Mouse (Mus musculus) heart, embryonic 13.5 days (tissue): Measurements from ENCODE around the gene Atf6b. TPM values are rescaled to one million over a fixed set of nuclear protein-coding genes. Genes with fewer than 3 reads are reported as not detected.

ENCODE experiments used
- ATAC-seq: fragments of 200-750 bp; cut with Nextera tagmentation; 2 replicates; pipeline ENCODE4 v1.8.0; 2017; ENCODE audit warnings: moderate TSS enrichment; ENCODE audit not compliant: insufficient number of reproducible peaks, low FRiP score, low TSS enrichment; ENCODE audit errors: extremely low read depth
- H3K27ac ChIP-seq: fragments of 300-500 bp; sonication (generic); replicated peaks from 2 replicates; pipeline ENCODE4 v1.5.1; 2015; ENCODE audit warnings: moderate library complexity, mild to moderate bottlenecking, inconsistent platforms
- H3K27me3 ChIP-seq: fragments of 300-500 bp; sonication (generic); replicated peaks from 2 replicates; pipeline ENCODE4 v1.6.1; 2015; ENCODE audit warnings: mild to moderate bottlenecking, inconsistent platforms
- H3K36me3 ChIP-seq: fragments of 300-500 bp; sonication (generic); 2 replicates; pipeline ENCODE4 v1.6.1; 2015; ENCODE audit warnings: mild to moderate bottlenecking, inconsistent platforms
- H3K4me1 ChIP-seq: fragments of 300-500 bp; sonication (generic); 2 replicates; pipeline ENCODE4 v1.6.1; 2015; ENCODE audit warnings: inconsistent platforms
- H3K4me2 ChIP-seq: fragments of 300-500 bp; sonication (generic); 2 replicates; pipeline ENCODE4 v1.6.1; 2015; ENCODE audit warnings: inconsistent platforms, mild to moderate bottlenecking, moderate library complexity
- H3K4me3 ChIP-seq: fragments of 300-500 bp; sonication (generic); 2 replicates; pipeline ENCODE4 v1.5.1; 2015; ENCODE audit warnings: moderate library complexity, mild to moderate bottlenecking, inconsistent platforms
- H3K9ac ChIP-seq: fragments of 300-500 bp; sonication (generic); 2 replicates; pipeline ENCODE4 v1.6.1; 2015; ENCODE audit warnings: inconsistent platforms, mild to moderate bottlenecking, moderate library complexity
- H3K9me3 ChIP-seq: fragments of 300-500 bp; sonication (generic); 2 replicates; pipeline ENCODE4 v1.6.1; 2016; ENCODE audit warnings: inconsistent platforms
- WGBS: fragments of 180-500 bp; shearing (Covaris S2); methylation state at CpG from one replicate; pipeline ENCODE4 v1.1.7; 2015; ENCODE audit warnings: mixed read lengths; 5-methylcytosine and 5-hydroxymethylcytosine counted together
- polyA plus RNA-seq: library from polyadenylated mRNA; unstranded; fragments of >200 nt; fragmentation: Nextera tagmentation; extraction: Ambion mirVana; gene quantifications from 2 replicates; pipeline ENCODE4 v1.2.1, GENCODE M21; 2015

The Atf6b gene
- polyA plus RNA-seq, 1 experiment from 2014 or later, result 56.1 TPM

DNA sequence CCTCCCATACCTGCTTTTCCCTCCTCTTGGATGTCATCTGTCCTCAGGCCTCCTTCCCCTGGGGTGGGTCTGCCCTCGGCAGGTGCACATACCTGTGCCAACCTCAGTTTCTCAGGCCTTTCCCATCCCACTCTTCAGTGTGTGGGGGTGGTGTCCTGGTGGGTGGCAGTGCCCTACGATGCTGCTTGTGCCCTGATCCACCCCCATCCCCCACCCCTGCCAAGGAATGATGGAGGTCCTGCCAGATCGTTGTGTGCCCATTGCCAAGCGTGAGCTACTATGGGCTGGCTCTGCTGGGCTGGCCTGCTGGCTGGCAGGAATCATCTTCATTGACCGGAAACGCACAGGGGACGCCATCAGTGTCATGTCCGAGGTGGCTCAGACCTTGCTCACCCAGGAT, 35.9 kb upstream of the Atf6b start:
- no peak for ATAC-seq
- WGBS, result 93% methylated on average over 8 of the region's 8 CpGs

GRCm38 (mm10) chr17:34613054-34613645, 33.8 kb upstream of the Atf6b start:
- H3K9me3 ChIP-seq, result no peaks in the 10 kb centered on the region
- H3K36me3 ChIP-seq, result peaks cover 72% of the 10 kb centered on the region
- WGBS, result 76% methylated on average over 11 of the region's 11 CpGs
- H3K27ac ChIP-seq, result no peak overlapping the region
- no peak for ATAC-seq
- H3K4me3 ChIP-seq, result no peak overlapping the region
- H3K4me1 ChIP-seq, result peaks cover 10% of the 10 kb centered on the region
- H3K9ac ChIP-seq, result no peak overlapping the region
- no peaks in the 10 kb centered on the region for H3K27me3 ChIP-seq
- H3K4me2 ChIP-seq, result no peak overlapping the region

More for the DNA sequence above, 35.9 kb upstream of the Atf6b start:
- H3K27ac ChIP-seq, result no peak overlapping the region
- H3K9ac ChIP-seq, result no peak overlapping the region
- no peak overlapping the region for H3K4me2 ChIP-seq
- no peak overlapping the region for H3K4me3 ChIP-seq
- peaks cover 64% of the 10 kb centered on the region for H3K36me3 ChIP-seq
- H3K4me1 ChIP-seq, result peaks cover 27% of the 10 kb centered on the region
- no peaks in the 10 kb centered on the region for H3K9me3 ChIP-seq
- H3K27me3 ChIP-seq, result no peaks in the 10 kb centered on the region

- WGBS, result 87% methylated on average over 10 of the region's 10 CpGs
- no peak overlapping the region for H3K4me3 ChIP-seq
- H3K4me2 ChIP-seq, result no peak overlapping the region
- no peaks in the 10 kb centered on the region for H3K9me3 ChIP-seq
- peaks cover 4% of the 10 kb centered on the region for H3K4me1 ChIP-seq
- no peak overlapping the region for H3K27ac ChIP-seq
- ATAC-seq, result no peak
- peaks cover 76% of the 10 kb centered on the region for H3K36me3 ChIP-seq
- no peaks in the 10 kb centered on the region for H3K27me3 ChIP-seq
- no peak overlapping the region for H3K9ac ChIP-seq
Measured at GRCm38 (mm10) chr17:34613830-34614229, 33.1 kb upstream of the Atf6b start.

DNA sequence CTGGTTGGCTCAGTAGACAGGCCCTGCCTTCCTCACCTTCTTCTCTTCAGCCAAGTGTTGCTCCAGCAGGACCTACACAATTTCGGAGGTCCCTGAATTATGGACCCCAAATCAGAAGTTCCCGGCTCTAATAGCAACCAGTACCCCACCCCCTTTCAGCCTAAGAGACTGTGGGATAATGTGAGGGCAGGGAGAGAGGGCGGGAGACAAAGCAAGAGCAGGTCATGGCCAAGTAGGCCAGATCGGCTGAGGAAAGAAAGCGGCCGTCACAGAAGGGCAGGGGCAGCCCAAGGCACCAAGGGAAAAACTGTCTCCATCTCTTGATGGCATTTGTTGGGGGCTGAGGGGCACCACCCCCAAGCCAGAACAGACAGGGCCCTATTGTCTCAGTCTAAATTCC, 31.1 kb upstream of the Atf6b start, which contains the start of gene Egfl8:
Gene Egfl8 (minus strand): TSS at position 101 of the 400 bp plus-strand sequence.
- no peaks in the 10 kb centered on the region for H3K4me1 ChIP-seq
- H3K27ac ChIP-seq, result 0 out of 2 replicates have a peak within 1 kb of the TSS, but pooled peaks have one; percentile 20
- no peaks in the 10 kb centered on the region for H3K27me3 ChIP-seq
- H3K4me3 ChIP-seq, result no peak within 1 kb of the TSS
- H3K36me3 ChIP-seq, result peaks cover 89% of the 10 kb centered on the region
- 76% methylated on average over 6 of the region's 6 CpGs for WGBS
- no peak for ATAC-seq
- no peak within 1 kb of the TSS for H3K9ac ChIP-seq
- no peak within 1 kb of the TSS for H3K4me2 ChIP-seq
- no peaks in the 10 kb centered on the region for H3K9me3 ChIP-seq

GRCm38 (mm10) chr17:34618999-34619398, 27.9 kb upstream of the Atf6b start:
- WGBS, result 21% methylated on average over 6 of the region's 6 CpGs
- Histone ChIP-seq H3K4me2 (no peak overlapping the region), H3K4me1 (no peaks in the 10 kb centered on the region), H3K27ac (no peak overlapping the region), H3K36me3 (peaks cover 89% of the 10 kb centered on the region), H3K4me3 (no peak overlapping the region), H3K27me3 (no peaks in the 10 kb centered on the region), H3K9me3 (no peaks in the 10 kb centered on the region), H3K9ac (no peak overlapping the region)
- no peak for ATAC-seq

DNA sequence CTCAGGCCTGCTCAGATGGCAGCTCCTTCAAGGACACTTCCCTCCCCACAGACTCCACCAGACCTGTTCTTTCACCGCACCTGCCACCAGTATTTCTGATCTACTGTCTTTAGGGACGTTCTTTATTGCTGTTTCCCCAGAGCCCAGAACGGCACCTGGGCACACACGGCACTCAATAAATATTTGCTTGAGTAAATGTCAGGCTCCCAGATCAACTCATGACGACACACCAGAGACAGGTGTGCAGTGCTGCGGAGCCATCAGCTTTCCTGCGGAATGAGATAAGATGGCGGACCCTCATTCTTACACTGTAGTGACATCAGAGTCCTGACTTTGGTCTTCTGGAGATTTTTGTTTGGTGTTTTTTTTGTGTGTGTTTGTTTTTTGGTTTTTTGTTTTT, 25.9 kb upstream of the Atf6b start:
- no peak overlapping the region for H3K4me2 ChIP-seq
- H3K4me3 ChIP-seq, result no peak overlapping the region
- H3K9me3 ChIP-seq, result no peaks in the 10 kb centered on the region
- H3K4me1 ChIP-seq, result peaks cover 5% of the 10 kb centered on the region
- H3K27ac ChIP-seq, result no peak overlapping the region
- 91% methylated on average over 8 of the region's 8 CpGs for WGBS
- no peak for ATAC-seq
- H3K27me3 ChIP-seq, result no peaks in the 10 kb centered on the region
- H3K9ac ChIP-seq, result no peak overlapping the region
- peaks cover 85% of the 10 kb centered on the region for H3K36me3 ChIP-seq

DNA sequence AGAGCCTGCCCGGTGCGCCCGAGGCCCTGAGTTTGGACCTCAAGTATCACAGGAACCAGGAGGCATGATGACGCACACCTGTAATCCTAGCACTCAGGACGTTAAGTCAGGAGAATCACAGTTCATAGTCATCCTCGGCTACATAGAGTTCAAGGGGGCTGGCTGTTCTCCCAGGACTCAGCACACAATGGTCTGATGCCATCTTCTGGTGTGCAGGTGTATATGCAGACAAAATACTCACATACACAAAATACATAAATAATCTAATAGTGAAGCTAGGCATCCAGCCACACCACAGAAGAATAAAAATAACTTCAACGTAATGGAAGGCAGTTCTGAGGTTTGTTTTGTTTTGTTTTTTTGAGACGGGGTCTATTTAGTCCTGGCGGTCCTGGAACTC, 23.8 kb upstream of the Atf6b start:
- Histone ChIP-seq H3K27ac (no peak overlapping the region), H3K4me1 (peaks cover 15% of the 10 kb centered on the region), H3K27me3 (no peaks in the 10 kb centered on the region), H3K9ac (no peak overlapping the region), H3K9me3 (no peaks in the 10 kb centered on the region), H3K4me2 (no peak overlapping the region), H3K4me3 (no peak overlapping the region), H3K36me3 (peaks cover 72% of the 10 kb centered on the region)
- no peak for ATAC-seq
- 81% methylated on average over 9 of the region's 9 CpGs for WGBS

DNA sequence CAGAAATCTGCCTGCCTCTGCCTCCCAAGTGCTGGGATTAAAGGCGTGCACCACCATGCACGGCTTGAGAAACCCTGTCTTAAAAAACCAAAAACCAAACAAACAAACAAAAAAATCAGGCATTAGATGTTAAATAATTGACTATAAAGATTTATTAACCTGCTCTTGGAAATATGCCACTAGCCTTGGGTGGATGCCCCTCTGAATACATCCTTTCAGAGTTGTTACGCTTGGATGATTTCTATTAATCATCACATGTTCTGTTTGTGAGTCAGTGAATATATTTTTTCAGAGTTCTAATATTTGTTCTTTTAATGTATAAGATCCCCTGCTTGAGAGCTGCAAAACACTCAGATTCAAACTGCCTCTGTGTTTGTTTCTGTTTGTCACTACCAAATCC, 22.0 kb upstream of the Atf6b start:
- peaks cover 16% of the 10 kb centered on the region for H3K27me3 ChIP-seq
- H3K9ac ChIP-seq, result no peak overlapping the region
- H3K27ac ChIP-seq, result no peak overlapping the region
- no peak overlapping the region for H3K4me3 ChIP-seq
- WGBS, result 82% methylated on average over 3 of the region's 3 CpGs
- H3K4me1 ChIP-seq, result peaks cover 33% of the 10 kb centered on the region
- ATAC-seq, result no peak
- H3K36me3 ChIP-seq, result peaks cover 56% of the 10 kb centered on the region
- H3K9me3 ChIP-seq, result no peaks in the 10 kb centered on the region
- H3K4me2 ChIP-seq, result no peak overlapping the region

DNA sequence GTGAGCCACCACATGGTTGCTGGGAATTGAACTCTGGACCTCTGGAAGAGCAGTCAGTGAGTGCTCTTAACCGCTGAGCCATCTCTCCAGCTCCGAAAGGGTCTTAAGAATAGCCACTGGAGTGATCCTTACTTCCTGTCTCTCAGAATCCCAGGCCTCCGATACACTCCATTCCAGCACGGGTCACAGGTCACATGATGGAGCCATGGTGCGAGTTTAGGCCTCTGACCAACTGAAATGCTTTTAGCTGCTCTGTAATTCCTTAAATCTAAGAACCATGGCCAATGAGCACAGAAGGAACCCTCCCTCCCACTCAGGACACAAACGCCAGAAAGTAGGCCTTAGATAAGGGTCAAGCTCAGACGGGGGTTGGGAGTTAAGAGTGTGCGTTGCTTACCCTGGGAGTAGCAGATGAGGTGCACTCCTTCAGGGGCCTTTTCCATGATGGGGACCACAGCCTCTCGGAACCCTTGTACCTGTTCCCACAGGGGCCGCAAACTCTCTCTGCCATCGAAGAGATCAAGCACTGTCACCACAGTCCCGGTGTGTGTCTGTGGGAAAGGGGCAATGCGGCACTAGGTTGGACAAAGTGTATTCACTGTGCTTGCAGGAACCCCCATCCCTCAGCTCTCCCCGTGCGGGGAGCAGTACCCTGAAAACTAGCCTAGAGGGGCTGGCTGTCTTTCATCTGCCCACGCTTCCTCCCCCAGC, 20.7 kb upstream of the Atf6b start:
- ATAC-seq, result no peak
- 0 out of 2 replicates have a peak overlapping the region, but pooled peaks have one; percentile 96 for H3K27ac ChIP-seq
- H3K36me3 ChIP-seq, result peaks cover 44% of the 10 kb centered on the region
- H3K4me1 ChIP-seq, result peaks cover 46% of the 10 kb centered on the region
- 41% methylated on average over 16 of the region's 16 CpGs for WGBS
- peak overlapping the region; percentile 90 for H3K9ac ChIP-seq
- H3K27me3 ChIP-seq, result peaks cover 28% of the 10 kb centered on the region
- H3K4me3 ChIP-seq, result peak overlapping the region; percentile 80
- H3K9me3 ChIP-seq, result no peaks in the 10 kb centered on the region
- H3K4me2 ChIP-seq, result peak overlapping the region; percentile 90

GRCm38 (mm10) chr17:34626773-34627092, 20.2 kb upstream of the Atf6b start:
- Histone ChIP-seq H3K36me3 (peaks cover 38% of the 10 kb centered on the region), H3K4me3 (peak overlapping the region; percentile 80), H3K4me1 (peaks cover 51% of the 10 kb centered on the region), H3K4me2 (peak overlapping the region; percentile 90), H3K27me3 (peaks cover 33% of the 10 kb centered on the region), H3K27ac (peak overlapping the region; percentile 96), H3K9ac (peak overlapping the region; percentile 90), H3K9me3 (no peaks in the 10 kb centered on the region)
- ATAC-seq, result no peak
- under 1% methylated on average over 18 of the region's 18 CpGs for WGBS

- H3K4me3 ChIP-seq, result peak overlapping the region; percentile 80
- H3K27ac ChIP-seq, result peak overlapping the region; percentile 96
- H3K4me1 ChIP-seq, result peaks cover 57% of the 10 kb centered on the region
- H3K9me3 ChIP-seq, result no peaks in the 10 kb centered on the region
- peak; percentile 74 for ATAC-seq
- peak overlapping the region; percentile 90 for H3K9ac ChIP-seq
- peaks cover 39% of the 10 kb centered on the region for H3K27me3 ChIP-seq
- peaks cover 33% of the 10 kb centered on the region for H3K36me3 ChIP-seq
- WGBS, result under 1% methylated on average over 43 of the region's 45 CpGs
- H3K4me2 ChIP-seq, result peak overlapping the region; percentile 90
Measured at GRCm38 (mm10) chr17:34627093-34627942, 19.6 kb upstream of the Atf6b start.
